Mouse (Mus musculus) spleen, adult 2 months (tissue): ENCODE results near the gene Neurl1a. TPM values are rescaled to one million over a fixed set of nuclear protein-coding genes. Genes with fewer than 3 reads are reported as not detected.

Experiments
- DNase-seq, 2 experiments: peaks; one replicate each; pipeline versions ENCODE4 v3.0.0 to v3.0.0-alpha.2; 2012 to 2021; ENCODE audit warnings: low spot score in 2 of 2, low read depth in 1 of 2
- H3K27ac ChIP-seq: fragments of 200-500 bp; 2 replicates; pipeline ENCODE4 v1.5.1; 2012; ENCODE audit warnings: low read length, inconsistent platforms; ENCODE audit not compliant: insufficient read depth
- H3K27me3 ChIP-seq: fragments of 200-500 bp; 2 replicates; pipeline ENCODE4 v1.6.1; 2012; ENCODE audit warnings: mild to moderate bottlenecking, moderate library complexity, low read length, inconsistent platforms; ENCODE audit not compliant: control insufficient read depth, insufficient read depth
- H3K36me3 ChIP-seq: fragments of 200-500 bp; 2 replicates; pipeline ENCODE4 v1.6.1; 2012; ENCODE audit warnings: mild to moderate bottlenecking, low read length, inconsistent platforms; ENCODE audit not compliant: control insufficient read depth, insufficient read depth
- H3K4me1 ChIP-seq: fragments of 200-500 bp; 2 replicates; pipeline ENCODE4 v1.6.1; 2011; ENCODE audit warnings: inconsistent platforms; ENCODE audit not compliant: control insufficient read depth, insufficient read depth, insufficient read length
- H3K4me3 ChIP-seq: fragments of 200-500 bp; 2 replicates; pipeline ENCODE4 v1.5.1; 2011; ENCODE audit warnings: mild to moderate bottlenecking, inconsistent platforms; ENCODE audit not compliant: insufficient read depth, insufficient read length; ENCODE audit errors: extremely low read depth
- CTCF ChIP-seq: fragments of 200-500 bp; IDR thresholded peaks from 2 replicates; pipeline ENCODE4 v1.5.1; 2011; ENCODE audit warnings: mild to moderate bottlenecking, inconsistent platforms; ENCODE audit not compliant: insufficient read depth, insufficient read length, insufficient replicate concordance; ENCODE audit errors: extremely low read depth
- POLR2A ChIP-seq: fragments of 200-500 bp; IDR thresholded peaks from 2 replicates; pipeline ENCODE4 v1.6.1; 2011; ENCODE audit warnings: low read depth, low read length, inconsistent platforms
- WGBS: fragments of 180-500 bp; shearing (Covaris S2); methylation state at CpG from one replicate; pipeline ENCODE4 v1.1.7; 2018; 5-methylcytosine and 5-hydroxymethylcytosine counted together
- polyA plus RNA-seq: library from polyadenylated mRNA; depleted of rRNA; stranded (reverse); fragments of >200 nt; gene quantifications from 2 replicates; pipeline ENCODE4 v1.2.3, GENCODE M21; 2012; rRNA removed

Gene Neurl1a
- polyA plus RNA-seq, result 2.6 and 3.1 TPM in 2 replicates

GRCm38 (mm10) chr19:47178431-47179271 lies at the start of gene Neurl1a:
Gene Neurl1a, plus strand, starts transcription at chr19:47178820.
- TF ChIP-seq CTCF (no peak), POLR2A (no peak)
- H3K4me3 ChIP-seq, result peak within 1 kb of the TSS; percentile 50
- peaks cover 23% of the 10 kb centered on the region for H3K27me3 ChIP-seq
- H3K36me3 ChIP-seq, result no peaks in the 10 kb centered on the region
- no peak for DNase-seq
- no peak within 1 kb of the TSS for H3K27ac ChIP-seq
- H3K4me1 ChIP-seq, result peaks cover 4% of the 10 kb centered on the region
- under 1% methylated on average over 96 of the region's 98 CpGs for WGBS

GRCm38 (mm10) chr19:47128835-47129234 lies 49.8 kb upstream of the Neurl1a start:
- no peak for DNase-seq
- 85% methylated on average over 11 of the region's 11 CpGs for WGBS
- H3K4me1 ChIP-seq, result peaks cover 20% of the 10 kb centered on the region; the same call in 1 of the 2 replicates
- H3K4me3 ChIP-seq, result no peak overlapping the region
- TF ChIP-seq POLR2A (no peak), CTCF (no peak)
- no peaks in the 10 kb centered on the region for H3K27me3 ChIP-seq
- peaks cover 59% of the 10 kb centered on the region for H3K36me3 ChIP-seq
- H3K27ac ChIP-seq, result no peak overlapping the region

- peaks cover 67% of the 10 kb centered on the region for H3K36me3 ChIP-seq
- 87% methylated on average over 15 of the region's 15 CpGs for WGBS
- DNase-seq, result peak in 1 of 2 experiments; percentile 45
- peaks cover 30% of the 10 kb centered on the region; the same call in 1 of the 2 replicates for H3K4me1 ChIP-seq
- no peak overlapping the region for H3K27ac ChIP-seq
- no peaks in the 10 kb centered on the region for H3K27me3 ChIP-seq
- TF ChIP-seq CTCF (no peak), POLR2A (no peak)
- no peak overlapping the region for H3K4me3 ChIP-seq
These were observed 48.0 kb upstream of the Neurl1a start for GRCm38 (mm10) chr19:47130551-47131125.

GRCm38 (mm10) chr19:47133161-47133560 lies 45.5 kb upstream of the Neurl1a start:
- TF ChIP-seq CTCF, result no peak
- TF ChIP-seq POLR2A, result no peak
- DNase-seq, result peak; percentile 63 to 70
- Histone ChIP-seq H3K27me3 (no peaks in the 10 kb centered on the region), H3K4me3 (peak overlapping the region; percentile 33; the same call in 1 of the 2 replicates), H3K27ac (peak overlapping the region; percentile 84), H3K4me1 (peaks cover 38% of the 10 kb centered on the region; the same call in 1 of the 2 replicates), H3K36me3 (peaks cover 48% of the 10 kb centered on the region)
- WGBS, result 6% methylated on average over 7 of the region's 7 CpGs

GRCm38 (mm10) chr19:47135568-47135967 lies 43.1 kb upstream of the Neurl1a start:
- H3K36me3 ChIP-seq, result peaks cover 27% of the 10 kb centered on the region
- peak overlapping the region; percentile 11; the same call in 1 of the 2 replicates for H3K27ac ChIP-seq
- 81% methylated on average over 17 of the region's 17 CpGs for WGBS
- H3K4me3 ChIP-seq, result no peak overlapping the region
- peaks cover 43% of the 10 kb centered on the region; the same call in 1 of the 2 replicates for H3K4me1 ChIP-seq
- TF ChIP-seq CTCF (no peak), POLR2A (no peak)
- no peaks in the 10 kb centered on the region for H3K27me3 ChIP-seq
- DNase-seq, result no peak

- Histone ChIP-seq H3K36me3 (peaks cover 23% of the 10 kb centered on the region), H3K27me3 (no peaks in the 10 kb centered on the region), H3K4me1 (peaks cover 42% of the 10 kb centered on the region; the same call in 1 of the 2 replicates), H3K27ac (peak overlapping the region; percentile 95; the same call in 1 of the 2 replicates), H3K4me3 (peak overlapping the region; percentile 90; the same call in 1 of the 2 replicates)
- 70% methylated on average over 5 of the region's 5 CpGs for WGBS
- TF ChIP-seq CTCF (no peak), POLR2A (no peak)
- DNase-seq, result no peak
These were observed 42.5 kb upstream of the Neurl1a start for GRCm38 (mm10) chr19:47136170-47136569.
